Mouse (Mus musculus) splenic B cell, adult 2 months (primary cell): ENCODE results near the gene Tm4sf19.

ENCODE experiments used
- DNase-seq: peaks from one replicate; pipeline ENCODE4 v3.0.0-alpha.2; 2011; ENCODE audit warnings: low read depth, low spot score
- H3K27me3 ChIP-seq: 2 replicates; pipeline ENCODE4 v1.6.1; 2012; ENCODE audit warnings: mild to moderate bottlenecking, low read length, moderate library complexity, mixed read lengths; ENCODE audit not compliant: control insufficient read depth, poor library complexity, insufficient read depth, severe bottlenecking
- H3K36me3 ChIP-seq: 2 replicates; pipeline ENCODE4 v1.6.1; 2012; ENCODE audit warnings: mild to moderate bottlenecking, low read length, moderate library complexity, mixed read lengths; ENCODE audit not compliant: control insufficient read depth, poor library complexity, insufficient read depth, severe bottlenecking

The Tm4sf19 gene

GRCm38 (mm10) chr16:32400267-32400666, at the start of gene Tm4sf19:
Tm4sf19 (plus strand) TSS chr16:32400506.
- no peak for DNase-seq
- Histone ChIP-seq H3K36me3 (no peaks in the 10 kb centered on the region), H3K27me3 (no peaks in the 10 kb centered on the region)

- H3K36me3 ChIP-seq, result 0 out of 2 replicates have a peak, but pooled peaks cover 5% of the 10 kb centered on the region
- no peak for DNase-seq
- H3K27me3 ChIP-seq, result no peaks in the 10 kb centered on the region
Observed at GRCm38 (mm10) chr16:32350776-32351175, 49.5 kb upstream of the Tm4sf19 start.

GRCm38 (mm10) chr16:32363530-32363929, 36.8 kb upstream of the Tm4sf19 start:
- Histone ChIP-seq H3K27me3 (no peaks in the 10 kb centered on the region), H3K36me3 (peaks cover 5% of the 10 kb centered on the region)
- no peak for DNase-seq

- Histone ChIP-seq H3K36me3 (peaks cover 11% of the 10 kb centered on the region), H3K27me3 (no peaks in the 10 kb centered on the region)
- peak; percentile 49 for DNase-seq
Observed at GRCm38 (mm10) chr16:32371351-32371750, 29.0 kb upstream of the Tm4sf19 start.

- Histone ChIP-seq H3K36me3 (peaks cover 16% of the 10 kb centered on the region; the same call in 1 of the 2 replicates), H3K27me3 (no peaks in the 10 kb centered on the region)
- no peak for DNase-seq
Observed at GRCm38 (mm10) chr16:32379575-32379974, 20.7 kb upstream of the Tm4sf19 start.

GRCm38 (mm10) chr16:32382901-32383300, 17.4 kb upstream of the Tm4sf19 start:
- no peak for DNase-seq
- Histone ChIP-seq H3K27me3 (no peaks in the 10 kb centered on the region), H3K36me3 (peaks cover 14% of the 10 kb centered on the region)

GRCm38 (mm10) chr16:32384885-32385284, 15.4 kb upstream of the Tm4sf19 start:
- peaks cover 10% of the 10 kb centered on the region for H3K36me3 ChIP-seq
- H3K27me3 ChIP-seq, result no peaks in the 10 kb centered on the region
- no peak for DNase-seq

GRCm38 (mm10) chr16:32386826-32387225, 13.5 kb upstream of the Tm4sf19 start:
- DNase-seq, result no peak
- Histone ChIP-seq H3K27me3 (no peaks in the 10 kb centered on the region), H3K36me3 (peaks cover 10% of the 10 kb centered on the region)

- DNase-seq, result no peak
- H3K36me3 ChIP-seq, result peaks cover 6% of the 10 kb centered on the region
- H3K27me3 ChIP-seq, result no peaks in the 10 kb centered on the region
Observed at GRCm38 (mm10) chr16:32389049-32389448, 11.3 kb upstream of the Tm4sf19 start.

- Histone ChIP-seq H3K27me3 (no peaks in the 10 kb centered on the region), H3K36me3 (peaks cover 4% of the 10 kb centered on the region)
- no peak for DNase-seq
Observed at GRCm38 (mm10) chr16:32389841-32390240, 10.5 kb upstream of the Tm4sf19 start.

- DNase-seq, result no peak
- peaks cover 2% of the 10 kb centered on the region for H3K36me3 ChIP-seq
- H3K27me3 ChIP-seq, result no peaks in the 10 kb centered on the region
Observed at GRCm38 (mm10) chr16:32390882-32391281, 9.4 kb upstream of the Tm4sf19 start.

- H3K36me3 ChIP-seq, result no peaks in the 10 kb centered on the region; the same call in 1 of the 2 replicates
- H3K27me3 ChIP-seq, result no peaks in the 10 kb centered on the region
- DNase-seq, result no peak
Observed at GRCm38 (mm10) chr16:32395679-32396540, 4.4 kb upstream of the Tm4sf19 start.

- H3K27me3 ChIP-seq, result no peaks in the 10 kb centered on the region
- H3K36me3 ChIP-seq, result no peaks in the 10 kb centered on the region; the same call in 1 of the 2 replicates
- DNase-seq, result no peak
Observed at GRCm38 (mm10) chr16:32396541-32396835, 3.8 kb upstream of the Tm4sf19 start.

GRCm38 (mm10) chr16:32398206-32398605, 2.1 kb upstream of the Tm4sf19 start:
- Histone ChIP-seq H3K27me3 (no peaks in the 10 kb centered on the region), H3K36me3 (no peaks in the 10 kb centered on the region; the same call in 1 of the 2 replicates)
- DNase-seq, result no peak

GRCm38 (mm10) chr16:32401335-32401965, 1.1 kb downstream of the Tm4sf19 start:
- peak; percentile 80 for DNase-seq
- Histone ChIP-seq H3K27me3 (no peaks in the 10 kb centered on the region), H3K36me3 (no peaks in the 10 kb centered on the region)
